Mouse (Mus musculus) myocyte (in vitro differentiated cells): ENCODE data around the gene Sec23ip.

Source experiments
- E2F4 ChIP-seq: IDR thresholded peaks from one replicate; pipeline ENCODE4 v1.6.1; 2011; ENCODE audit warnings: mild to moderate bottlenecking, control low read depth, moderate library complexity; ENCODE audit not compliant: insufficient read depth
- MAX ChIP-seq: IDR thresholded peaks from one replicate; pipeline ENCODE4 v1.6.1; 2011; ENCODE audit warnings: low read depth, mild to moderate bottlenecking, control low read depth
- MYOD1 ChIP-seq, 3 experiments: IDR thresholded peaks; one replicate each; pipeline ENCODE4 v1.6.1; 2011; ENCODE audit warnings: control low read depth in 2 of 3, low read depth in 2 of 3, mild to moderate bottlenecking in 2 of 3, moderate library complexity in 1 of 3; ENCODE audit not compliant: insufficient read length in 2 of 3, control insufficient read depth in 1 of 3
- MYOG ChIP-seq, 3 experiments: IDR thresholded peaks; one replicate each; pipeline ENCODE4 v1.6.1; 2011; ENCODE audit warnings: control low read depth in 2 of 3, low read depth in 2 of 3, mild to moderate bottlenecking in 2 of 3; ENCODE audit not compliant: insufficient read length in 2 of 3, control insufficient read depth in 1 of 3, insufficient read depth in 1 of 3
- POLR2A ChIP-seq: IDR thresholded peaks from one replicate; pipeline ENCODE4 v1.6.1; 2011; ENCODE audit warnings: low read depth, mild to moderate bottlenecking, control low read depth, moderate library complexity; ENCODE audit not compliant: insufficient read length
- REST ChIP-seq: IDR thresholded peaks from one replicate; pipeline ENCODE4 v1.6.1; 2011; ENCODE audit warnings: mild to moderate bottlenecking, control low read depth, moderate library complexity; ENCODE audit not compliant: insufficient read depth, insufficient read length
- SRF ChIP-seq: IDR thresholded peaks from one replicate; pipeline ENCODE4 v1.6.1; 2011; ENCODE audit warnings: low read depth; ENCODE audit not compliant: control insufficient read depth, insufficient read length
- TCF12 ChIP-seq: IDR thresholded peaks from one replicate; pipeline ENCODE4 v1.6.1; 2011; ENCODE audit warnings: mild to moderate bottlenecking, control low read depth; ENCODE audit not compliant: poor library complexity, insufficient read depth, severe bottlenecking

DNA sequence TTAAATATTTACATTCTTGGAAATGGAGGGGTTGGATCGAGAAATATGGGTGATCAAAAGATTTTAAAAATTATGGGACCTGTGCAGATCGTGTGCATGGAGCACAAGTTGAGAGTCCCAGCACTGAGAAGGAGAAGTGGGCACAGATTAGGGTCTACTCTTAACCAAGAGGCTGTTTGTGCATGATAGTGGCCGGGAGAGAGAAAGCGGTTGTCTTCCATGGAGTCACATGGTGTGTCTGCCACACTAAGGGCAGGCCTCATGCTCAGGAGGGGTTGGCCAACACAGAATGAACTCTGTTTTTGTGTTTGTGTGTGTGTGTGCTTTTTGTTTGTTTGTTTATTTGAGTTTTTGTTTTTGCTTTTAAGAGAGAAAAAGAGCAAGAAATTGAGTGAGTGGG is 7.3 kb downstream of the Sec23ip start:
- TF ChIP-seq POLR2A (no peak), E2F4 (no peak), REST (no peak), MAX (no peak), MYOG (IDR thresholded peaks at IDR 0.05; ENCODE audit: control insufficient read depth in 1 of 3, insufficient read depth in 1 of 3, insufficient read length in 2 of 3, low read depth in 2 of 3) (no peak), SRF (no peak), TCF12 (no peak), MYOD1 (IDR thresholded peaks at IDR 0.05; ENCODE audit: control insufficient read depth in 1 of 3, insufficient read length in 2 of 3, low read depth in 2 of 3) (no peak)
